Mouse (Mus musculus) lung, embryonic 15.5 days (tissue): ENCODE measurements around the gene Ablim2. TPM values are rescaled to one million over a fixed set of nuclear protein-coding genes. Genes with fewer than 3 reads are reported as not detected.
A peak's percentile ranks its signal among the peaks of the same experiment; 100 is the strongest.

Experiments
- ATAC-seq: fragments of 200-750 bp; cut with Nextera tagmentation; 2 replicates; pipeline ENCODE4 v1.8.0; 2017; ENCODE audit warnings: moderate number of reproducible peaks, borderline replicate concordance; ENCODE audit not compliant: low FRiP score, low TSS enrichment; ENCODE audit errors: extremely low read depth
- H3K27ac ChIP-seq: fragments of 300-500 bp; sonication (generic); 2 replicates; pipeline ENCODE4 v1.5.1; 2015; ENCODE audit warnings: moderate library complexity, mild to moderate bottlenecking, inconsistent platforms
- H3K27me3 ChIP-seq: fragments of 300-500 bp; sonication (generic); 2 replicates; pipeline ENCODE4 v1.6.1; 2015; ENCODE audit warnings: inconsistent platforms
- H3K36me3 ChIP-seq: fragments of 300-500 bp; sonication (generic); 2 replicates; pipeline ENCODE4 v1.6.1; 2015; ENCODE audit warnings: inconsistent platforms
- H3K4me1 ChIP-seq: fragments of 300-500 bp; sonication (generic); 2 replicates; pipeline ENCODE4 v1.6.1; 2015; ENCODE audit warnings: inconsistent platforms
- H3K4me2 ChIP-seq: fragments of 300-500 bp; sonication (generic); 2 replicates; pipeline ENCODE4 v1.6.1; 2015; ENCODE audit warnings: inconsistent platforms, mild to moderate bottlenecking, moderate library complexity
- H3K4me3 ChIP-seq: fragments of 300-500 bp; sonication (generic); 2 replicates; pipeline ENCODE4 v1.5.1; 2015; ENCODE audit warnings: mild to moderate bottlenecking, inconsistent platforms
- H3K9ac ChIP-seq: fragments of 300-500 bp; sonication (generic); 2 replicates; pipeline ENCODE4 v1.6.1; 2015; ENCODE audit warnings: inconsistent platforms
- H3K9me3 ChIP-seq: fragments of 300-500 bp; sonication (generic); 2 replicates; pipeline ENCODE4 v1.6.1; 2016; ENCODE audit warnings: inconsistent platforms
- WGBS: fragments of 180-500 bp; shearing (Covaris S2); methylation state at CpG from one replicate; pipeline ENCODE4 v1.1.7; 2015; 5-methylcytosine and 5-hydroxymethylcytosine counted together
- polyA plus RNA-seq: library from polyadenylated mRNA; unstranded; fragments of >200 nt; fragmentation: Nextera tagmentation; extraction: Ambion mirVana; gene quantifications from 2 replicates; pipeline ENCODE4 v1.2.1, GENCODE M21; 2015

Ablim2 gene
- polyA plus RNA-seq, 1 experiment from 2014 or later: 0.27 TPM

DNA sequence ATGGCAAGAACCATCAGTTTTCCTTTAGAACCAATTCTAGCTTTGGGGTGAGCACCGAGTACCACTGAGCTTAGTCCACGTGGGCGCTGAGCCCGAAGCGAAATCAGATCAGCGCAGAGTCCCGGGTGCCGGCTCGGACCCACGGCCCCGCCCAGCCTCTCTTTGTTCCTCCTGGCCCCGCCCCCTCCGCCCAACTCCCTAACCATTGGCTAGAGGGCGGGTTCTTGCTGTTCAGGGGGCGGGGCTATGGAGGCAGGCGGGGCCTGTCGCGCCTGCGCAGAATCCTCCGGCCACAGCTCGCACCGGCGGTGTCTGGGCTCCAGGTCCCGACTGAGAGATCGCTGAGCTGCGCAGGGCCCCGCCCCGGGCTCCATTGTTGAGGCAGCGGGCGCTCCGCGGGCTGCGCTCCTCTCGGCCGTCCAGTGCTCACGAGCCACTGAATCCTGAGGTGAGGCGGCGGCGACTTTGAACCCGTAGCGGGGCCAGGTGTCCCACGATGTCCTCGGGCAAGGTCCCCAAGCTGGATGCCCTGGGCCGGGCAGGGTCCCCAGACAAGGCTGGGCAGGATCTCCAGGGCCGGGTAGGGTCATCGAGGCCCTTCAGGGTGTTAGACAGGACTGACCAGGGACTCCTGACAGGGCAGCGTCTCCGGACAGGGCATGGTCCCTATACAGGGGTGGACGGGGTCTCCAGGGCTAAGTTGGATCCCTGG lies 135.6 kb downstream of the Ablim2 start, which contains the start of gene Afap1:
TSS of gene Afap1 (plus strand) at position 227 of the 712 bp plus-strand sequence.
- no peaks in the 10 kb centered on the region for H3K9me3 ChIP-seq
- H3K27ac ChIP-seq: peak within 1 kb of the TSS; percentile 82
- peak within 1 kb of the TSS; percentile 80 for H3K9ac ChIP-seq
- ATAC-seq: peak; percentile 96
- H3K36me3 ChIP-seq: no peaks in the 10 kb centered on the region
- peaks cover 36% of the 10 kb centered on the region for H3K4me1 ChIP-seq
- H3K4me2 ChIP-seq: peak within 1 kb of the TSS; percentile 90
- H3K4me3 ChIP-seq: peak within 1 kb of the TSS; percentile 81
- no peaks in the 10 kb centered on the region for H3K27me3 ChIP-seq
- WGBS: under 1% methylated on average over 49 of the region's 49 CpGs

DNA sequence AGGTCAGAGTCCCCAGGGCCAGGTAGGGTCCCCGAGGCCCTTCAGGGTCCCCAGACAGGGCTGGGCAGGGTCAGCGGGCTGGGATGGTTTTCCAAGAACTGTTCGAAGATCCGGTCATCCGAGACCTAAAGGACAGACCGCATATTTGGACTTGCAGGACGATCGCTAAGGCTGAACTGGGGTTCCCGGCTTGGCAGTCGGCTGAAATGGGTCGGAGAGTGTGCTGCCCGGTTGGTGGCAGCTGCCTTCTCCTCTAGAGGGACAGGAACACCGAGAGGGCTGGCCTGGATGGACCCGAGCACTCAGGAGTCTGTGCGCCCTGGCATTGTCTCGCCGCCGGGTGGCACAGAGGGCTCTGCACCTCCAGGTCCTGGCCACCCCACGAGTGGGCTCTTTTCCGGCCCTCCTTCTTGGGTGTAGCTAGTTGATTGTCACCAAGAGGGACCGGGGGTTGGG lies 136.2 kb downstream of the Ablim2 start:
- no peaks in the 10 kb centered on the region for H3K36me3 ChIP-seq
- no peaks in the 10 kb centered on the region for H3K9me3 ChIP-seq
- peak; percentile 29 for ATAC-seq
- peaks cover 41% of the 10 kb centered on the region for H3K4me1 ChIP-seq
- H3K27me3 ChIP-seq: no peaks in the 10 kb centered on the region
- peak overlapping the region; percentile 90 for H3K4me2 ChIP-seq
- peak overlapping the region; percentile 80 for H3K9ac ChIP-seq
- peak overlapping the region; percentile 82 for H3K27ac ChIP-seq
- WGBS: under 1% methylated on average over 21 of the region's 21 CpGs
- peak overlapping the region; percentile 81 for H3K4me3 ChIP-seq

DNA sequence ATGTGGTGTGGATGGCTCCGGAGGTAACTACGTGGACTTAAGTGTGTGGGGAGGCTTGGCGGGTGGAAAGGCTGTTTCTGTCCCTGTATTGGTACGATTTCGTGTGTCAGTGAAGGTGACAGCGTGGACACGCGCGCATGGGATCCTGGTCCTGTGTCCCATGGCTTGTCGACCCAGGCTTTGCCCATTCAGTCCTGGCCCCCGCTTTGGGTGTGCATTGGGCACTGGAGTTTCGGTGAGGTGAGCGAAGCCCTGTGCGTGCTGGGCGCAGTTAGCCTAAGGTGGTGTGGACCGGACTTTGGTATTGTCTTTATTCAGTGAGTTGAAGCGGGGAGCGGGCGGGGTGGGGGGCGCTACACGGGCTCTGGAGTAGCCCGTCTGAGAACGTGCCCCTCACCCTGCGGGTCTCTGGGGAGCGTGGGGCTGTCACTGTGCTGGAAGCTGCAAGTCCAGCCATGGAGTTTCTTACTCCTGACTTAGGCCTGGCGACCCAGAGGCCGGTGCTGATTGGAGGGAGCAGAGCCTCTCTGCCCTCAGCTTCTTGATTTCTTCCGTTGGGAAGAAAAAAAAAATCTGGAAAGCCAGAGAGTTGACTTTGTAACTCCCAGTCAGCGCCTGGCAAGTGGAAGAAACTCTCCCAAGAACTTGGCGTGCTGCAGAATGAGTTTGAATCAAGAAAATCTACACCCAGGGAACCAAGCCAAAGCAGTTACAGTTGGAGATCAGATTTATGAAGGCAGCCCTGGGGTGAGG lies 136.8 kb downstream of the Ablim2 start:
- Histone ChIP-seq H3K9me3 (no peaks in the 10 kb centered on the region), H3K36me3 (no peaks in the 10 kb centered on the region), H3K27ac (peak overlapping the region; percentile 82), H3K4me2 (peak overlapping the region; percentile 90), H3K9ac (peak overlapping the region; percentile 80), H3K27me3 (no peaks in the 10 kb centered on the region), H3K4me3 (peak overlapping the region; percentile 81), H3K4me1 (peaks cover 45% of the 10 kb centered on the region)
- 0 out of 2 replicates have a peak, but pooled peaks have one; percentile 3 for ATAC-seq
- WGBS: 3% methylated on average over 30 of the region's 30 CpGs

GRCm38 (mm10) chr5:35895926-35896325 lies 138.2 kb downstream of the Ablim2 start:
- no peak overlapping the region for H3K4me2 ChIP-seq
- no peak overlapping the region for H3K4me3 ChIP-seq
- H3K9me3 ChIP-seq: no peaks in the 10 kb centered on the region
- WGBS: 80% methylated on average over 4 of the region's 4 CpGs
- H3K27me3 ChIP-seq: no peaks in the 10 kb centered on the region
- no peaks in the 10 kb centered on the region for H3K36me3 ChIP-seq
- no peak for ATAC-seq
- peaks cover 60% of the 10 kb centered on the region for H3K4me1 ChIP-seq
- no peak overlapping the region for H3K27ac ChIP-seq
- H3K9ac ChIP-seq: no peak overlapping the region

DNA sequence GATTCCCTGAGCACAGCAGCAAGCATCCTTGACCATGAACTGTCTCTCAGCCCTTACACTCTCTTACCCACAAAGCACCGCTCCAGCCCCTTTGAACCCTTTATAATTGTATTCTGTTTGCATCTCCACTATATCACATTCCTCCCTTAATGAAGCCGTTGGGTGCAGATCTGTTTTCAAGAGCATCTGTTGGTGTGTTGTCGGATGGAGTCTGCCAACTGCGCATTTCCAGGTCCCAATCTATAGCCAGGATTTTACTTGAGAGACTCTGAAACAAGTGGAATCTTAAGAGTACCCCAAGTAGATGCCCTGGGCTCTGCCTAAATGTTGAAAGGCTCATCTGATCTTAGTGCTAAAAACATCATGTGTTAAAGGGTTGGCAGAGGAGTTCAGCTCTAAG lies 138.9 kb downstream of the Ablim2 start:
- peaks cover 66% of the 10 kb centered on the region for H3K4me1 ChIP-seq
- H3K9me3 ChIP-seq: no peaks in the 10 kb centered on the region
- no peak overlapping the region for H3K4me3 ChIP-seq
- no peaks in the 10 kb centered on the region for H3K27me3 ChIP-seq
- H3K4me2 ChIP-seq: no peak overlapping the region
- no peak for ATAC-seq
- H3K27ac ChIP-seq: no peak overlapping the region
- no peaks in the 10 kb centered on the region for H3K36me3 ChIP-seq
- no peak overlapping the region for H3K9ac ChIP-seq
- 86% methylated on average over 4 of the region's 4 CpGs for WGBS

- H3K27me3 ChIP-seq: no peaks in the 10 kb centered on the region
- ATAC-seq: no peak
- H3K4me1 ChIP-seq: peaks cover 67% of the 10 kb centered on the region
- no peak overlapping the region for H3K9ac ChIP-seq
- no peak overlapping the region for H3K4me2 ChIP-seq
- H3K9me3 ChIP-seq: no peaks in the 10 kb centered on the region
- WGBS: 65% methylated on average over 4 of the region's 4 CpGs
- no peak overlapping the region for H3K4me3 ChIP-seq
- no peaks in the 10 kb centered on the region for H3K36me3 ChIP-seq
- H3K27ac ChIP-seq: no peak overlapping the region
Measured at GRCm38 (mm10) chr5:35897147-35897546, 139.5 kb downstream of the Ablim2 start.

DNA sequence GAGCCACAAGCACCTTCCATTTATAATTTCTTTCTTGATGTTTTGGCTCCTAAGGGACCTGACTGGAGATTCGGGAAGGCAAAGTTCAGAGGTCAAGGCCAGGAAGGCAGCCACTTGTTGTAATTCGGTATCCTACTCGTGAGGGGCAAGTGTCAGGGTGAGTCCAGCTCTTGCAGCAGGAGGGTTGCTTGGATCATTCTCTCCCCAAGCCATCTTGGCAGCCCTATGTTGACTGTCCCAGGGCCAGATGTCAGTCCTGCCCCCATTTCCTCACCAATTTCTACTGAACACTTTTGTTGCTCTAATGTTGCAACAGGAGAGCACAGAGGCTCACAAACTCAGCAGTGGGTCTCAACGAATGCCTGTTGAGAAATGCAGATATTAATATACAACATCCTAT lies 140.4 kb downstream of the Ablim2 start:
- no peak overlapping the region for H3K4me2 ChIP-seq
- no peaks in the 10 kb centered on the region for H3K36me3 ChIP-seq
- no peak overlapping the region for H3K4me3 ChIP-seq
- H3K9me3 ChIP-seq: no peaks in the 10 kb centered on the region
- 37% methylated on average over 4 of the region's 4 CpGs for WGBS
- H3K27me3 ChIP-seq: no peaks in the 10 kb centered on the region
- ATAC-seq: no peak
- no peak overlapping the region for H3K27ac ChIP-seq
- H3K4me1 ChIP-seq: peaks cover 70% of the 10 kb centered on the region
- H3K9ac ChIP-seq: no peak overlapping the region

GRCm38 (mm10) chr5:35898994-35899393 lies 141.3 kb downstream of the Ablim2 start:
- Histone ChIP-seq H3K36me3 (no peaks in the 10 kb centered on the region), H3K27ac (no peak overlapping the region), H3K4me2 (no peak overlapping the region), H3K9me3 (no peaks in the 10 kb centered on the region), H3K4me3 (no peak overlapping the region), H3K9ac (no peak overlapping the region), H3K27me3 (no peaks in the 10 kb centered on the region), H3K4me1 (peaks cover 77% of the 10 kb centered on the region)
- ATAC-seq: no peak
- 89% methylated on average over 3 of the region's 3 CpGs for WGBS

DNA sequence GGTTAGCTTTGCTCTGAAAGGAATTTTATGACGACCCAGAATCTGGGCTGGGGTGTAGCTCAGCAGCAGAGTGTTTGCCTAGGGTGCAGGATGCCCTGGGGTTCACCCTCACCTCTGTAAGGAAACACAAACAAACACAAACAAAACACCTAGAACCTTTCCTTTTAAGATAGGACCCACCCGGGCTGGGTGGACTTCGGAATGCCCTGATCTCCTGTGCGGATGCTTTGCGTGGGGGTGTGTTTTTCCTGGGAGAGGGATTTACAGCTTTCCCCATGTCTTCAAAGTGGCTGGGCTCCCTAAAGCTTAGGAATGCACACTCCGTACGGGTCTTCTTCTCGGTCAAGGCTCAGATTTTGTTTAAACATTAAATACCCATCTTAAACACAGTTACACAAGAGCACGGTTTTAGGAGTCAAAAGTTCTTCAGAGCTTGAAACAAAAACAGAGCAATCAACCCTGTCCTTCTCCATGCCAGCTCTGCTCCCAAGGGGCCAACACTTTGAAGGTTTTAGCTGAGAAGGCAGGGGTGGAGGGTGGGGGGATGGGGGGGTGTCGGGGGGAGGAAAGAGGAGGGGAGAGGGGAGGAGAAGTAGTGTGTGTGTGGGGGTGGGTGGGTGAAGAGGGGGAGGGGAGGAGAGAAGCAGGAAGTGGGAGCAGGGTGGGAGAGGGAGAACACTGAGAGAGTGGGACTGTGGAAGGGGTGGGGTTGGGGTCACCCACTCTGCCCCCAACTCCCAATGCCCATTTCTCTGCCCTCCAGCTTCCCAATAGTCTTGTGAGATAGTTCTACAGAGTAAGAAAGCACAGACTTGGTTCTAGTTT lies 142.9 kb downstream of the Ablim2 start:
- peak; percentile 58 for ATAC-seq
- H3K9ac ChIP-seq: no peak overlapping the region
- H3K4me3 ChIP-seq: no peak overlapping the region
- 8% methylated on average over 10 of the region's 10 CpGs for WGBS
- no peaks in the 10 kb centered on the region for H3K36me3 ChIP-seq
- peak overlapping the region; percentile 90 for H3K27ac ChIP-seq
- peak overlapping the region; percentile 45 for H3K4me2 ChIP-seq
- no peaks in the 10 kb centered on the region for H3K9me3 ChIP-seq
- no peaks in the 10 kb centered on the region for H3K27me3 ChIP-seq
- peaks cover 78% of the 10 kb centered on the region for H3K4me1 ChIP-seq

- Histone ChIP-seq H3K4me3 (no peak overlapping the region), H3K4me2 (peak overlapping the region; percentile 45), H3K9me3 (no peaks in the 10 kb centered on the region), H3K27me3 (no peaks in the 10 kb centered on the region), H3K27ac (peak overlapping the region; percentile 90), H3K9ac (no peak overlapping the region), H3K4me1 (peaks cover 77% of the 10 kb centered on the region), H3K36me3 (no peaks in the 10 kb centered on the region)
- ATAC-seq: peak; percentile 85
- WGBS: 27% methylated on average over 12 of the region's 12 CpGs
Measured at GRCm38 (mm10) chr5:35901226-35901809, 143.6 kb downstream of the Ablim2 start.

DNA sequence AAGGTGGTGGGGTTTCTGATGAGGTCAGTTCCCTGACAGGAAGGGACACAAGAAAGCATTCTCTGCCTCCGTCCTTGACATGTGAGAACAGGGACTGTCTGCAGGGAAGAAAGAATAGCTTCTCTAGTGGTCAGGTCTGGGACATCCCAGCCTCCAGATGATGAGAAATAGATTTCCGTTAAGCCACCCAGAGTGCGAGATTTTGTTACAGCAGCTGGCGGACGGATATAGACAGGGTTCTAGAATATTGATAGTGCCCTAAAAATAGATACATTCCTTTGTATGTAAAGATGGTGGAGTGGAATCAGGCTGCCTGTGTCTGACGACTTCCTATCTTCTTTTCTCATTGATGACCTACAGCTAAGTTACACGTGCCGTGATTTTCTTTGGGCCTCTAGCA lies 145.8 kb downstream of the Ablim2 start:
- no peak for ATAC-seq
- no peak overlapping the region for H3K4me3 ChIP-seq
- H3K9ac ChIP-seq: no peak overlapping the region
- no peaks in the 10 kb centered on the region for H3K27me3 ChIP-seq
- peaks cover 79% of the 10 kb centered on the region for H3K4me1 ChIP-seq
- H3K4me2 ChIP-seq: no peak overlapping the region
- no peaks in the 10 kb centered on the region for H3K36me3 ChIP-seq
- H3K9me3 ChIP-seq: no peaks in the 10 kb centered on the region
- H3K27ac ChIP-seq: no peak overlapping the region
- 62% methylated on average over 8 of the region's 8 CpGs for WGBS
